Mouse (Mus musculus) layer of hippocampus, adult 11-12 months (tissue): Measurements from ENCODE around the gene Ppfibp2.
A peak's percentile ranks its signal among the peaks of the same experiment; 100 is the strongest.

Experiments used
- DNase-seq: peaks from one replicate; pipeline ENCODE4 v3.0.0; 2022; ENCODE audit warnings: low spot score

Gene Ppfibp2

DNA sequence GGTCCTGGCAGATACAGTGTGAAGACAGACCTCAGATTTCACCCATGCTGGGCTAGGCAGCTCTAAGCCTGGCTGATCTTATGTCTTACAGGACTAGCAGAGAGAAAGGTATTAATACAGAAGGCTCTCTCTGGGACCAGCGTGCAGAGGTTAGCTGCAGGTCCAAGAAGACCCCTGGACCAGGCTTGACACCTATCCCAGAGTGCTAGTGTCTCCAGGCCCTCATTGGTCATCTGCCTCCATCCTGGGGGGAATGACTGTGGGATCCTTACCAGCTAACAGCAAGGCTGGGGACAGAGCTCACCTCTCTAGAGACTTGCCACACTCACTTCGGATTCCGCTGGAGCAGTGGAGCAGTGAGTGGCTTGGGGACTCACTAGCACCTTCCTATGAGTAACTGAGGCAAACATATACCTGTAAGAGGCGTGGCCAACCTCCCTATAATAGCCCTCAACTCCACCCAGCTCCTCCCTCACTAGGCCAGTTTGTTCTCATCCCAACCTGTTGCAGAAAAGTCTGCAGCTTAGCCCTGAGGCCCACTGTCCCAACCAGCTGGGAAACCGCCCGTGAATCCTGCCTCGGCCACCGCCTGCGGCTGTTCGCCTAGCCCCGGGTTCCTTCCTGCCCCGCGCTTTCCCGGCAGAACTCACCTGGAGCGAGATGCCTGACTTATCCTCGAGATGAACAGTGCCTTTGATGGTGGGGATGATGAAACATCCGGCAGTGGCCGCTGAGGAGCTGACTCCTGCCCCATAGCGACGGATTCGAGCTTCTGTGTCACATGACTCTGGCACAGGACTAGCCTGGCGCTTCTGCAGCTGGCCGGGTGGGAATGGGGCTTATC lies 162.5 kb downstream of the Ppfibp2 start, which contains the start of gene Cyb5r2:
TSS of gene Cyb5r2 (minus strand) at position 725 of the 844 bp plus-strand sequence.
- DNase-seq, result no peak

- DNase-seq, result no peak
Measured at GRCm38 (mm10) chr7:107770812-107771211, 175.8 kb downstream of the Ppfibp2 start.

DNA sequence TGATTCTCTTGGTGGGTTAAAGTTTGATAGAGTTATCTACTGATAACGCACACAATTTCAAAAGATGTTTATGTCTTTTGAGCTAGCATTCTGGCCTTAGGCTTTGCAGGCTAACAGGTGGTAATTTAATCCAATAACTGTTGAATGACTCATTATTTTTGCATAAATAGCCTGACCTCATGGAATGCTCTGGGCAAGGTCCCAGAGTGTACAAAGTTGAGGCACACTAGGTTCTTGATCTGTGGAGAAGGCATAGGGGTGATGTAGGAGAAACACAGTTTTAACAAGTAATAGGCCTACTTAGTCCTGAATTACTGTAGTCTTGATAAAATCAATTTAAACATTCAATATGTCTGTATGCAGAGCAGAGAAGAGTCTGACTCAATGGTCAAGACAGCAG lies 183.2 kb downstream of the Ppfibp2 start:
- no peak for DNase-seq

GRCm38 (mm10) chr7:107779611-107780010 lies 184.6 kb downstream of the Ppfibp2 start:
- DNase-seq, result peak; percentile 28

DNA sequence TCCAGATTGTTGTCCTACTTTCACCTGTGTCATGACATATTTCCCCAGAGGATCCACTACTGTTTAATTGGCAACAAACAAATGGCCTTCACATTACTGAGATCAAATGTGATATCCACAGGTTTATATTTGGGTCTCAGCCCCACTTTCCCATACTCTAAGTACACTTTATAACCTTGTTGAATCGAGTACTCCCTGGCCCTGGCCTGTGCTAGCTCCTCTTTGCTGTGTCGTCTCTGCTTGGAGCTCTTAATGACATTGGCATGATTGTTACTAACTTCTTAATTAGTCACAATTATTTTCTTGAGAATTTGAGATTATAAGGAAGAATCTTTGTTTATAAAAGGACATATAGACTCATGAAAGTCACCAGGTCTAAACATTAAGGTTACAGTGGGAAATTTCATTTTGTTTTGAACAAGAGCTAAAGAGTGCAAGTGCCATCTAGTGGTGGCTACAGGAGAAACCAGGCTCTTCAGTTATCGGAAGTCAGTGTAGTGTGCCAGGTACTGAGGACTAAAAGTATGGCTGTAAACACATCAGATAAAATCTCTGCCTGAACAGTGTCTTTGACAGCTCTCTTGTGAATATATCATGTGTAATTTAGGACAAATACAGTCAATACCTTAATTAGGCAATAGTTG lies 193.1 kb downstream of the Ppfibp2 start:
- DNase-seq, result peak; percentile 27

- DNase-seq, result no peak
Measured at GRCm38 (mm10) chr7:107796500-107796899, 201.5 kb downstream of the Ppfibp2 start.
